Mouse (Mus musculus) lung, adult 2 months (tissue): Measurements from ENCODE around the gene Elovl3.

Source experiments
- CTCF ChIP-seq: fragments of 200-500 bp; IDR thresholded peaks from 2 replicates; pipeline ENCODE4 v1.5.1; 2011; ENCODE audit warnings: mild to moderate bottlenecking, low read length, control low read depth; ENCODE audit not compliant: insufficient read depth
- POLR2A ChIP-seq: fragments of 200-500 bp; IDR thresholded peaks from 2 replicates; pipeline ENCODE4 v1.6.1; 2011; ENCODE audit warnings: low read depth, mild to moderate bottlenecking, control low read depth, low read length, borderline replicate concordance; ENCODE audit errors: extremely low read depth

- TF ChIP-seq CTCF (no peak), POLR2A (no peak)
These were observed 7.0 kb upstream of the Elovl3 start for GRCm38 (mm10) chr19:46124651-46125050.
